Mouse (Mus musculus) kidney, embryonic 15.5 days (tissue): ENCODE results near the gene Smtnl2. TPM values are rescaled to one million over a fixed set of nuclear protein-coding genes. Genes with fewer than 3 reads are reported as not detected.
"Not testable (repeated sequence)": the region's sequence is repeated elsewhere in the genome, so short reads cannot be mapped to it uniquely, and the experiment has no call there.

ENCODE experiments used
- ATAC-seq: fragments of 200-750 bp; cut with Nextera tagmentation; replicated peaks from 2 replicates; pipeline ENCODE4 v1.8.0; 2017; ENCODE audit warnings: moderate TSS enrichment; ENCODE audit not compliant: low FRiP score
- H3K27ac ChIP-seq: fragments of 300-500 bp; sonication (generic); 2 replicates; pipeline ENCODE4 v1.5.1; 2015; ENCODE audit warnings: mild to moderate bottlenecking, inconsistent platforms
- H3K27me3 ChIP-seq: fragments of 300-500 bp; sonication (generic); 2 replicates; pipeline ENCODE4 v1.6.1; 2015; ENCODE audit warnings: inconsistent platforms
- H3K36me3 ChIP-seq: fragments of 300-500 bp; sonication (generic); 2 replicates; pipeline ENCODE4 v1.6.1; 2015; ENCODE audit warnings: inconsistent platforms
- H3K4me1 ChIP-seq: fragments of 300-500 bp; sonication (generic); 2 replicates; pipeline ENCODE4 v1.6.1; 2015; ENCODE audit warnings: inconsistent platforms
- H3K4me2 ChIP-seq: fragments of 300-500 bp; sonication (generic); 2 replicates; pipeline ENCODE4 v1.6.1; 2015; ENCODE audit warnings: moderate library complexity, mild to moderate bottlenecking, inconsistent platforms
- H3K4me3 ChIP-seq: fragments of 300-500 bp; sonication (generic); replicated peaks from 2 replicates; pipeline ENCODE4 v1.5.1; 2015; ENCODE audit warnings: mild to moderate bottlenecking, inconsistent platforms
- H3K9ac ChIP-seq: fragments of 300-500 bp; sonication (generic); 2 replicates; pipeline ENCODE4 v1.6.1; 2015; ENCODE audit warnings: mild to moderate bottlenecking, inconsistent platforms
- H3K9me3 ChIP-seq: fragments of 300-500 bp; sonication (generic); replicated peaks from 2 replicates; pipeline ENCODE4 v1.6.1; 2016; ENCODE audit warnings: inconsistent platforms
- WGBS: fragments of 180-500 bp; shearing (Covaris S2); methylation state at CpG from one replicate; pipeline ENCODE4 v1.1.7; 2015; ENCODE audit warnings: mixed read lengths; 5-methylcytosine and 5-hydroxymethylcytosine counted together
- polyA plus RNA-seq: library from polyadenylated mRNA; unstranded; fragments of >200 nt; fragmentation: Nextera tagmentation; extraction: Ambion mirVana; gene quantifications from 2 replicates; pipeline ENCODE4 v1.2.1, GENCODE M21; 2015

The Smtnl2 gene
- polyA plus RNA-seq, 1 experiment from 2014 or later: 109 TPM

GRCm38 (mm10) chr11:72438411-72438810 lies 26.9 kb upstream of the Smtnl2 start:
- Histone ChIP-seq H3K36me3 (peaks cover 13% of the 10 kb centered on the region), H3K27me3 (no peaks in the 10 kb centered on the region), H3K4me3 (no peak overlapping the region), H3K4me2 (no peak overlapping the region), H3K9ac (no peak overlapping the region), H3K9me3 (no peaks in the 10 kb centered on the region), H3K4me1 (peaks cover 34% of the 10 kb centered on the region), H3K27ac (no peak overlapping the region)
- WGBS: 63% methylated on average over 4 of the region's 4 CpGs
- no peak for ATAC-seq

DNA sequence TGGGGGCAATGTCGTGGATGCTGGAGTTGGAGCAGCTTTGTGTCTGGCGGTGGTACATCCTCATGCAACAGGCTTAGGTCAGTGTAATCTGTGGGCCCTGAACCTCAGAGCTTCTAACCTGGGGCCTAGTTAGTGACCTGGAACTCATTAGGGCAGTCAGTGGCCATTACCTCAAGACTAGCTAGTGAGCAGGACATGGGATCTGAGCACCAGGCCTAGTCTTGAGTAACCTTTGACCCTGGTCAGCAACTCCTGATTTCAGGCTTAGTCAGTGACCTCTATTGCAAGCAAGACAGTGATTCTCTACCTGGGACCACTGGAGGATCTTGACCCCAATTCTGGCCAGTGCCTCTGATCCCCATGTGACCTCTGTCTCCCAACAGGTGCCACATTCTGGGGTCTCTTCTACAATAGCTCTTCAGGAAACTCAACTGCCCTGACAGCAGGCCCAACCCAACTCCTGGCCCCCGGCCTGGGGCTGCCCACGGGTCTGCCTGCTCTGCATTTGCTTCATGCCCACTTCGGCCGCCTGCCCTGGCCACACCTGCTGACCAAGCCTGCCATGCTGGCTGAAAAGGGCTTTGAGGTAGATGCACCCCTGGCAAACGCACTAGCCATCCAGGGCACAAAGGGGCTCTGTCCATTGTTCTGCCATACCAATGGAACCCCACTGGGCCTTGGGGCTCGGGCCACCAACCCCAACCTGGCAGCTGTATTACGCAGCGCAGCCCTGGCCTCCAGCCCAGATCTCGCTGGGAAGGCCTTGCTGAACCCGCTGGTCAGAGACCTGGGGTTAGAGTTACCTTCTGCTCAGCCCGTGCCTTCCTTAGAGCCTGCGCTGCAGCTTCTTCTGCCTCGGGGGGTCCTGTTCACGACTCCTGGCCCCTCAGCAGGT lies 25.5 kb upstream of the Smtnl2 start:
- H3K4me3 ChIP-seq: no peak overlapping the region
- H3K27me3 ChIP-seq: no peaks in the 10 kb centered on the region
- no peak overlapping the region for H3K4me2 ChIP-seq
- no peaks in the 10 kb centered on the region for H3K9me3 ChIP-seq
- H3K4me1 ChIP-seq: peaks cover 22% of the 10 kb centered on the region
- H3K27ac ChIP-seq: no peak overlapping the region
- no peaks in the 10 kb centered on the region for H3K36me3 ChIP-seq
- 88% methylated on average over 16 of the region's 16 CpGs for WGBS
- no peak overlapping the region for H3K9ac ChIP-seq
- ATAC-seq: no peak

GRCm38 (mm10) chr11:72436271-72436670 lies 24.8 kb upstream of the Smtnl2 start:
- no peak for ATAC-seq
- H3K27ac ChIP-seq: no peak overlapping the region
- peaks cover 21% of the 10 kb centered on the region for H3K4me1 ChIP-seq
- H3K4me2 ChIP-seq: no peak overlapping the region
- H3K9ac ChIP-seq: no peak overlapping the region; the same call in 1 of the 2 replicates
- no peaks in the 10 kb centered on the region for H3K27me3 ChIP-seq
- no peaks in the 10 kb centered on the region for H3K9me3 ChIP-seq
- 61% methylated on average over 5 of the region's 5 CpGs for WGBS
- no peaks in the 10 kb centered on the region for H3K36me3 ChIP-seq
- H3K4me3 ChIP-seq: no peak overlapping the region

GRCm38 (mm10) chr11:72435694-72436045 lies 24.2 kb upstream of the Smtnl2 start:
- Histone ChIP-seq H3K9me3 (no peaks in the 10 kb centered on the region), H3K4me3 (no peak overlapping the region)
- 4% methylated on average over 2 of the region's 2 CpGs for WGBS

DNA sequence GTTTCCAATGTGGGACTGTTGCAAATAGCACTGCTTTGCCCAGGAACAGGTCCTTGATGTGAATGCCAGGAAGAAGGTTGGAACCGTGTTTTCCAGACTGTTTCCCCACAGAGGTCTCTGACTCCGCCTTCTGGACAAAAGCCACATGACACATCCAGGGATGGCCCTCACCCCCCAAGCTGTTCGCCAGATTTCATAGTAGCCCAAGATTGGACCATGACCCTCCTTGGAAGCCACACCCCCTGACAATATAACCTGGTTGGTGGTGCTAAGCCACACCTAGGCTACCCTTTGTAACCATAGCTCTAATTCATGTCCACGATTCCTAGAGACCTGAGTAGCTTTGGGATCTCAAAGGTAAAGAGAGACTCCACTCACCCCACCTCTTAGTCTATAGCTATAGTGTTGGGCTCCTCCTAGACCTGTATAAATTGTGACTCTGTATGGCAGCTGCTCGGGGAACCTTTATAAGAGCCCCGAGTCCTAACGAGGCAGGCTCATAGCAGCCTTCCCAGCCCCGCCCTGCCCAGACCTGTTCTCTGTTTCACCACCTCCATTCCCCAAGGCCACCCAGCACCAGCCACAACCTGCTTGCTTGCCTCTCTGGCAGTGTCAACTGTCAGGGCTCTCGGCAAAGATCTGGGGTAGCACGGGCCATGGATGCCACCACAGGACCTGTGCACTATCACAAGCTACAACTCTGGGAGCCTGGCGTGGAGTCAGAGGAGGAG lies 23.6 kb upstream of the Smtnl2 start, which contains the start of gene Ggt6:
Gene Ggt6, plus strand, starts transcription at position 564 of the 731 bp plus-strand sequence.
- Histone ChIP-seq H3K4me3 (no peak within 1 kb of the TSS), H3K4me1 (peaks cover 21% of the 10 kb centered on the region), H3K27ac (peak within 1 kb of the TSS; percentile 56), H3K36me3 (no peaks in the 10 kb centered on the region), H3K4me2 (no peak within 1 kb of the TSS), H3K9ac (no peak within 1 kb of the TSS; the same call in 1 of the 2 replicates), H3K9me3 (no peaks in the 10 kb centered on the region), H3K27me3 (no peaks in the 10 kb centered on the region)
- peak; percentile 52 for ATAC-seq
- 51% methylated on average over 11 of the region's 11 CpGs for WGBS

More at GRCm38 (mm10) chr11:72435694-72436045, 24.2 kb upstream of the Smtnl2 start:
- H3K4me1 ChIP-seq: peaks cover 21% of the 10 kb centered on the region
- H3K36me3 ChIP-seq: no peaks in the 10 kb centered on the region
- H3K4me2 ChIP-seq: no peak overlapping the region
- ATAC-seq: peak; percentile 61
- H3K9ac ChIP-seq: no peak overlapping the region; the same call in 1 of the 2 replicates
- H3K27ac ChIP-seq: peak overlapping the region; percentile 56
- no peaks in the 10 kb centered on the region for H3K27me3 ChIP-seq

GRCm38 (mm10) chr11:72430311-72431068 lies 19.0 kb upstream of the Smtnl2 start:
- H3K36me3 ChIP-seq, H3K27ac ChIP-seq, ATAC-seq, H3K27me3 ChIP-seq, H3K4me3 ChIP-seq, H3K9me3 ChIP-seq, H3K4me2 ChIP-seq, H3K9ac ChIP-seq: not testable (repeated sequence)
- 65% methylated on average over 9 of the region's 9 CpGs for WGBS
- peaks cover 11% of the 10 kb centered on the region for H3K4me1 ChIP-seq

DNA sequence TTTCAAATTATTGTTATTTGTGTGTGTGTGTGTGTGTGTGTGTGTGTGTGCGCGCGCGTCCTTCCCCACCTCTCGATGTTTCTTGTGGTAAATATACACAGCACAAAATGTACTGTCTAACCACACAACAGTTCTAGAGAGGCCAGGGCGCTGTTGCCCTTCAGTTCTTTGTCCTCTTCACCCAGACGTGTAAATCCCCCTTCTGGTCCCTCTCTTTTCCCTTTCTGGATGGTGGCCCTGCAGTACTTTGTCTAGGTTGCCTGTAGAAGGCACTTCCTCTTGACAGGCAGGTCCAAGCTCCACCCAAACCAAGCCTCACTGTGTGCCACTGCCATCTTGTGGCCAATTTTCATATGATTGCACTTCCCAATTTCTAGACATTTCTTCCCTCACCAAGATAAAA lies 17.8 kb upstream of the Smtnl2 start:
- no peaks in the 10 kb centered on the region for H3K27me3 ChIP-seq
- peak; percentile 78 for ATAC-seq
- H3K4me1 ChIP-seq: 0 out of 2 replicates have a peak, but pooled peaks cover 2% of the 10 kb centered on the region
- peak overlapping the region; percentile 41; the same call in 1 of the 2 replicates for H3K4me2 ChIP-seq
- H3K9ac ChIP-seq: no peak overlapping the region
- no peak overlapping the region for H3K4me3 ChIP-seq
- H3K36me3 ChIP-seq: no peaks in the 10 kb centered on the region
- 43% methylated on average over 7 of the region's 7 CpGs for WGBS
- peak overlapping the region; percentile 51; the same call in 1 of the 2 replicates for H3K27ac ChIP-seq
- no peaks in the 10 kb centered on the region for H3K9me3 ChIP-seq

DNA sequence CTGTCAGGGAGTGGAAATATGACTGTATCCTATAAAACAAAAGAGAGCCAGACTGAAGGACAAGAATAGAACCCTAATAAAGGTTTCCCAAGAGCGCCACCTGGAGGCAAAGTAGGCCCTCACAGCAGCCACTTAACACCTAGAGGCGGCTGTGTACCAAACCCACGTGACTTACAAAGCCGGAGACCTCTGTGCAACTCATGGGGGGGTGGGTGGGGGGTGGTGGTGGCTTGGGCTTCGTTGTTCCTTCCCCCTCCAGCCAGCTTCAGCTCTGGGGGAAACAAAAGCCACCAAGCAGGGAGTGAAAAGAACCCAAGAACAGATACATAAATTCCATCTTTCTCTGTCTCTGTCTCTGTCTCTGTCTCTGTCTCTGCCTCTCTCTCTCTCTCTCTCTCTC lies 17.2 kb upstream of the Smtnl2 start:
- Histone ChIP-seq H3K27me3 (no peaks in the 10 kb centered on the region), H3K4me2 (peak overlapping the region; percentile 41; the same call in 1 of the 2 replicates), H3K4me3 (no peak overlapping the region), H3K9ac (no peak overlapping the region), H3K9me3 (no peaks in the 10 kb centered on the region), H3K36me3 (no peaks in the 10 kb centered on the region), H3K4me1 (0 out of 2 replicates have a peak, but pooled peaks cover 2% of the 10 kb centered on the region), H3K27ac (no peak overlapping the region)
- WGBS: 3% methylated on average over 5 of the region's 5 CpGs
- ATAC-seq: peak; percentile 66; the same call in 1 of the 2 replicates

DNA sequence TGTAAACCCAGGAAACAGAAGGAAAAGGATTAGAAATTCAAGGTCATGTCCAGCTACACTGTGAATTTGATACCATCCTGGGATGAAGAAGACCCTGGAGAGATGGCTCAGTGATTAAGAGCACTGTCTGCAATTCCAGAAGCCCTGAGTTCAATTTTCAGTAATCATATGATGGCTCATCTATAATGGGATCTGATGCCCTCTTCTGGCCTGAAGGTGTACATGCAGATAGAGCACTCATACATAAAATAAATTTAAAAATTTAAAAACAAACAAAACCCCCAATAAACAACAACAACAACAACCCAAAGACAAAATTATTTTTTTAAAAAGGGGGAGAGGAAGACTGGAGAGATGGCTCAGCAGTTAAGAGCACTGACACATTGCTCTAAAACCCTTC lies 15.4 kb upstream of the Smtnl2 start:
- no peaks in the 10 kb centered on the region for H3K9me3 ChIP-seq
- H3K4me3 ChIP-seq: no peak overlapping the region
- H3K9ac ChIP-seq: no peak overlapping the region
- H3K27ac ChIP-seq: no peak overlapping the region
- H3K4me2 ChIP-seq: no peak overlapping the region
- ATAC-seq: no peak
- H3K27me3 ChIP-seq: no peaks in the 10 kb centered on the region
- H3K36me3 ChIP-seq: no peaks in the 10 kb centered on the region
- 0 out of 2 replicates have a peak, but pooled peaks cover 2% of the 10 kb centered on the region for H3K4me1 ChIP-seq

DNA sequence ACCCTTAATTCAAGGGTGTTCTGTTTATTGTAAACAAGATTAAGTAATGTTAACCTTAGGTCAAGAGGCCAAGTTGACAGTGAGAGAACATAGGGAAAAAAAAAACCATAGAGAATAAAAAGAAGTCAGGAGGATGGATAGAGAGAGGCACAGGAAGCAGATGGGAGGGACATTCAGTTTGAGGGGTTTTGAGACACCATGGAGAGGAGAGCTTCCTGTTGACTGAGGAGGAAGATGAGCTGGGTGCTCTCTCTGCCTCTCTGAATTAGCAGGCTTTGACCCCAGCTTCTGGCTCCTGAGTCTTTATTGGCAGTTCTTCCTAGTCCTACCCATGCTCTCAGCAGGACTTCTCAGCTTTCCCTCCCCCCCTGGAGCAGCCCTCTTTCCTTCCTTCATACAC lies 13.7 kb upstream of the Smtnl2 start:
- Histone ChIP-seq H3K27ac (no peak overlapping the region), H3K4me2 (no peak overlapping the region), H3K4me3 (no peak overlapping the region), H3K9me3 (no peaks in the 10 kb centered on the region), H3K9ac (no peak overlapping the region), H3K36me3 (no peaks in the 10 kb centered on the region), H3K4me1 (0 out of 2 replicates have a peak, but pooled peaks cover 2% of the 10 kb centered on the region), H3K27me3 (no peaks in the 10 kb centered on the region)
- ATAC-seq: no peak

DNA sequence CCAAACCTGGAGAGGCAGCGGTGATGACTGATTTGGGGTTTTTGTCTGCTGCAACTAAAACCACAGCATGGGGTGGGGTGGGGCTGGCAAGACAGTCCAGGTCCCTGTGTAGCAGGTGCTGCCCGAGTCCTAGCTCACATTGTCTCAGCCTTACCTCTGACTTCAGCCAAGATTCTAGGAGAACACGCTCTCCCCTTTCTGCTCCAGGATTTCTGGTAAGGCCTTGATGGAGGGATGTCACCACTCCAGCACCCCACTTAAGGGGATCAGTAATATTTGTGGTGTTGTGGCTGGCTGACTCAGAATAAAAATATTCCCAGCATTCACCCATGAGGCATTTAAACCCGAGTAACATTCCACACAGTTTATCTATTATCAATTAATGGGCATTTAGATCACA lies 12.2 kb upstream of the Smtnl2 start:
- Histone ChIP-seq H3K4me2 (no peak overlapping the region), H3K4me3 (no peak overlapping the region), H3K9me3 (no peaks in the 10 kb centered on the region), H3K36me3 (no peaks in the 10 kb centered on the region), H3K27me3 (no peaks in the 10 kb centered on the region), H3K27ac (no peak overlapping the region), H3K9ac (no peak overlapping the region), H3K4me1 (peaks cover 1% of the 10 kb centered on the region)
- WGBS: 88% methylated on average over 4 of the region's 4 CpGs
- no peak for ATAC-seq
